Mouse (Mus musculus): ENCODE measurements around the gene Pola1.
"Not testable (repeated sequence)": the region's sequence is repeated elsewhere in the genome, so short reads cannot be mapped to it uniquely, and the experiment has no call there.

Gene Pola1

DNA sequence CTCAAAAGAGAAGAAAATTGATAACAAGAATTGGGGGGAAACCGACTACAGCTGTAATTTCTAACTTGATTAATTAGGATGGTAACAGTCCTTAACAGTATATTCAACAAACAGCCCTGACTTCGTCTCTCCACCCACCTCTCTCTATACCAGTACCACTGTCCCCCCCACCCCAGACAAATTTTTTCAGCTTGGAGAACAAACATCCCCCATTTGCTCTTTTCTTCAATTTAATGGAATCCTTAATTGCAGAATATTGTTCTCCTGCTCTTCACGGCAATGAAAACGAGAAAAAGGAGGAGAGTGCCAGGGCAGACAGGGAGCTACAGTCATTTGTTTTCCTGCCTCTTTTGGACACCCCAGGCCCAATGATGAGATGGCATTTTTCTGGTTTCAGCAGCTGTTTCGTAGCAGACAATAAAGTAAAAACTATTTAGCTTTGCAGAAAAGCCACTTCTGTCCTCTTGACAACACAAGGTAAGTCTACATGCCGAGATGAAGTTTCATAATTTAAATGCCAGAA, 202.2 kb downstream of the Pola1 start:
- no peak for DNase-seq (ENCODE audit: low read depth, low spot score)

DNA sequence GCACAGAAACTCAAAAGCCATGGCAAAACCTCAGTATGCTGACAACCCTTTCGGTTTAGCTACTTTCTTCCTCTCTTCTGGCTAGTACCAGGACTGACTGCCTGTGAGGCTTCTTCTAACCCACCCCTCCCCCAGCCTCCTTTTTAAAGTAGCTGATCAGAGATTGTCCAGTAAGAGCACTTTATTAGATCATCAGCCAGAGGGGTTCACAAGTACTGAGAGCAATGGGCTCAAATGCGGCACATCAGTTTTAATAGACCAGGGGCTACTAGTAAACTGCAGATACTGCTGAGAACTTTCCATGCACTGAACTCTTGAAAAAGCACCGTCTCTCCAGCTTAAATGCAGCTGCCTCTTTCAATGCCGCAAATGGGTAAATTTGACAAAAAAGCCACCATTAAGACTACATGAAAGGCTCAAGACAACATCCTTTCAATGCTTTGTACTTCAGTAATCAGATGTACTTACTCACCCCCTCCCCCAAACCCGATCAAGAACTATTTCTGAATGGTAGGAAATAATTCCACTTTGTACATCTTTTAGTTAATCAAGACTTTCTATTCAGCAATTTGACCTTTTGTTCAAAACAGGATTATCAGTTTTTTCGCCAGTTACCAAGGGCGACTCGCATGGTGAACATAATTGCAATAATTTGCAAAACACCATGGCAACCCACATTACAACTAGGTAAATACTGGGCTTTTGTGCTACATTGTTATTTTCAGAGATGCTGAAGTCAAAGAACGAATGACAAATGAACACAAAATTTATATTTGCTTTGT, 202.8 kb downstream of the Pola1 start:
- DNase-seq (ENCODE audit: low read depth, low spot score) = no peak

DNA sequence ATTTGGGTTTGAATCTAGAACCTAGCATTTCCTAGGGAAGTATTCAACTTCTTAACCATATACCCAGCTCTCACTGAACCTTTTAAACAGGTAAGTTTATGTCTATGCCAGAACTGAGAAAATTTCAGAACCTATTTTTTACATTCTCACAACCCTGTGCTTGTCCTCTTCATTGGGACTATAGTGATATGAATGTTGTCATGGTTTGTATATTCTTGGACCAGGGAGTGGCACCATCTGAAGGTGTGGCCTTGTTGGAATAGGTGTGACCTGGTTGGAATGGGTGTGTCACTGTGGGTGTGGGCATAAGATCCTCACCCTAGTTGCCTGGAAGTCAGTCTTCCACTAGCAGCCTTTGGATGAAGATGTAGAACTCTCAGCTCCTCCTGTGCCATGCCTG, 231.1 kb downstream of the Pola1 start:
- not testable (repeated sequence) for DNase-seq (ENCODE audit: low read depth, low spot score)

DNA sequence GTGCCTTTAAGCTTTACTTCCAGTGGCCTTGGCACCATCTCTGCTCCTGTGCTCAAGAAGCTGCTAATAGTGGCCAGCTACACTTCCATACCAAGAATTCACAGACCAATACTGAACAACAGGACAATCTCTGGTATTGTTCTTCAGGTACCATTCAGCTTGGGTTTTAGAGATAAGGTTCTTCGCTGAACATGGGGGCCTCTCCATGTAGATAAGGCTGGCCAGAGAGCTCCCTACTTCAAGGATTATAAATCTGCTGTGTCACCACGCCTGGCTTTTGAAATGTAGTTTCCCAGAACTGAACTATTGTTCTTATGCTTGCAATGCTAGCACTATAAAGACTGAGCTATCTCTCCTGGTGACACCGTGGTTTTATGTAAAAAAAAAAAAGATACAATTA, 234.9 kb downstream of the Pola1 start:
- no peak for DNase-seq (ENCODE audit: low read depth, low spot score)

DNA sequence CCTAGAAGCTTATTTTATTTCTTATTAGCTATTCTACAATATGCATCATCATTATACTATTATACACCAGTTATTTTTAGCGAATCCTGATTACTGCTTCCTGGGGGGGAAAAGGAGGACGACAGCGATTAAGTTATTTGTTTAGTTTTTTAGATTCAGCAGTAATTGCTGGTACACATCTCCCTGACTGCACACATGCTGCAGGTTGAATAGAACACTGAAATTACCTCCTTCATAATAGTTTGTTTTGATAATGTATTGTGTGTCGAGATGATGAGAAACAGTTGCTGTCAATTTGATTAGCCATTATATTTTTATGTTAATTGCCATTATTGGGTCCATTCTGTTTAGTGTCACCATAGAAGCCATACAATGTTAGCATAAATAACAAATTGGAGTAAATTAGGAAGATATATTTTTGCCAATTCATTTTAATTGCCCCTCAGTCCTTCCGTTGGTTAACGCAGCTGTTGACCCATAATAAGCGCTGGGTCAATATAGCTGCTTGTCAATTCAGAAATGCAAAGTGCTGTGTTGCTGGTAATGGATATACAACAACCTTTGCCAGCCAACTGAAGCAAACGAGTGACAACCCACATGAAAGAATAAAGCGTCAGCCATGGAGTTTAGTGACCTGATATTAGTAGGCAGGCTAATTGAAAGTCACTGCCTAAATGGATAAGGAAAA, 254.5 kb downstream of the Pola1 start:
- no peak for DNase-seq (ENCODE audit: low read depth, low spot score)

DNA sequence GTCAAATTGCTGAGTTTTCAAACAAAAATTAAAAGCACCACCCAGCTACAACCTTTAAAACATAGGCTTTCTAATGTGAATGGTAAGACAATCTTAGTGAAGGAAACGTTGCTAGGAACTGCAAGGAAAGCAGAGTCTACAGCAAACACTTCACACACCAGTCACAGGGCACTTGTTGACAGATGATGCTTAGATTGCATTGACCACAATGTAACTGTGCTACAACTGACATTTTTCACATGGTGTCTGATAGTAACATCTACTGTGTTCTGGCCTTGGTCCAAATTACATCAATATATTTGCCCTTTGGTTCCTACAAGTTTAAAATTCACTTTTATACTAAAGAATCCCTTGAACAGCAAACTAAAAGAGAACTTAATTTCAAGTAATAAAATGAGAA, 258.5 kb downstream of the Pola1 start:
- no peak for DNase-seq (ENCODE audit: low read depth, low spot score)

DNA sequence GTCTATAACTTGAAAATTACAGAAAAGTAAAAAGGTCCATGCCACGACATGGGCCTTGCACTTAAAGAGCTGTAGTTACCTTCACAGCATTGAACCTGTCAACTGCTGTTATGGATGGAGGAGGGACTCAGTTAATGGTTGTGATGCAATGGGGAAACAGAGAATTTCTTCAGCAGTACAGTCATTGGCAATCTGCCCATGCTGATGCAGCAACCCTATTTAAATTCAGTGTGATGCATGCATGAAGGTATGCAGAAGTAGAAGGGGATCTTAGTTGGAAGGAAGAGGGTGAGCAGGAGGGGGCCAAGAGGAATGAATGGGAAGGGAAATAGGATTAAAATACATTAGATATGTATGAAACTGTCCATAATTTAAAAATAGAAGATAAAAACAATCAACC, 262.2 kb downstream of the Pola1 start:
- DNase-seq (ENCODE audit: low read depth, low spot score) = no peak

DNA sequence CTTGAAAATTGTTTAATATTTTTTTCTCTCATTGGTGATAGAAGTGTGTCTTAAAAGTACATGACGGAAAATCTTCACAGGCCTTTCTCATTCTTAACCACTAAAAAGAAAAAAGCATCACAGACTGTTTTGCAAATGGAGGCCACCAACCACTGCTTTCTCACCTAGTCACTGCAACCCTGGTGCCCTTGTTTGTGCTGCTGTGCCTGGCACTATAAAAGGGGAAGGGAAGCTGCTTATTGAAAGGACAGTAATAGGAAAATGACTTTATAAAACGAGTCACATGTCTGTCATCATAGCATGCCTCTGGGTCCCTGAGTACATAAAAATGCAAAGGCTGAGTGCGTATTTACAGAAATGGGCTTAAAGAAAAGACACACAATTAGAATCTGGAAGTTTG, 263.7 kb downstream of the Pola1 start:
- DNase-seq (ENCODE audit: low read depth, low spot score) = no peak

DNA sequence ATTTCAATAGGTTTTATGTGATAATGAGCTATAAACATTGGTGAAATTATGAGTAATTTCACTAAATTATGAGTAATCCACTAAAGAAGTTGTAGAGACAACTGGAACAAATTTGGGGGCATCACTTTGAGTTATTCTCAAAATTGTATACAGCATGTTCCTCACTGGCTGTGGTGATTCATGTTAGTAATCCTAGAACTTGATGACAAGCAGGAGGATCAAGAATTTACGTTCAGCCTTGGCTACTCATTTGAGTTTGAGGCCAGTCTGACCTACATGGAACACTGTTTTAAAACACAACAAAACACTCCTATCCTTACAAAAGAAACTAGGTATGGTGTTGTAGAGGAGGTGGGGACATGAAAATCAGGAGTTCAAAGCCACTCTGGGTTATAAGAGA, 310.6 kb downstream of the Pola1 start:
- DNase-seq (ENCODE audit: low read depth, low spot score) = no peak

DNA sequence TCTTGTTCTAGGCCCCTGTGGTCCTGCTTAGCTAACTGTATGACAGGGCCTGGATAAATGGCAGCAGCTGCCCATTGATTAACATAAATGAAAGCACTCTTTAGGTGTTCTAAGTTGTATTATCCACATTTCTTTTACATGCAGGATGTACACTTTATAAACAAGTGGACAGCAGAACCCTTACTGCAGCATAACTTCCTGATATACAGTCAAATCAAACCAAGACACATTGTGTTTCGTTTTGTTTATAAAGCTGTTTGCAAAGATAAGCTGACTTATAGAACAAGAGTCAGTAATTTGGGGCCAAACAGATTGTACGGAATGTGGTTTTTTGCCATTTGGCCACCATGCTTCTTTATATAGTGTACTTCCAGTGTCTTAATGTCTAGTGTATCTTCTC, 312.0 kb downstream of the Pola1 start:
- no peak for DNase-seq (ENCODE audit: low read depth, low spot score)

DNA sequence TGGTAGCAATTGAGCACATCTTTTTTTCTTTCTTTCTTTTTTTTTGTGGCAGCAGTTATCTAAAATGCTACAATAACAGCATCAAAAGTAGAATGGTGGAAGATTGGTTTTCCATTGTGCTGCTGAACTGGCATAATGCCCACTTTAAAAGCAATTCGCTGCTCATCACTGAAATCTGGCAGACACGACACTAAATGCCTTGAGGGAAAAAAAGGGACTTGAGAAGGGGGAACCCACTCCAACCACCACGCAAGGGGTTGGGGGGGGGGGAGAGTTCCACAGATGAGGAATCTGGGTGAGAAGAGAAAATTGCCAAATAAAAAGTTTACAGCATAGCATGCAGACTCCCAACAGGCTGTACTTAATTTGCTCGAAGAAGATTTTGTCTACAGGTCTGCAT, 314.4 kb downstream of the Pola1 start:
- DNase-seq (ENCODE audit: low read depth, low spot score) = no peak

DNA sequence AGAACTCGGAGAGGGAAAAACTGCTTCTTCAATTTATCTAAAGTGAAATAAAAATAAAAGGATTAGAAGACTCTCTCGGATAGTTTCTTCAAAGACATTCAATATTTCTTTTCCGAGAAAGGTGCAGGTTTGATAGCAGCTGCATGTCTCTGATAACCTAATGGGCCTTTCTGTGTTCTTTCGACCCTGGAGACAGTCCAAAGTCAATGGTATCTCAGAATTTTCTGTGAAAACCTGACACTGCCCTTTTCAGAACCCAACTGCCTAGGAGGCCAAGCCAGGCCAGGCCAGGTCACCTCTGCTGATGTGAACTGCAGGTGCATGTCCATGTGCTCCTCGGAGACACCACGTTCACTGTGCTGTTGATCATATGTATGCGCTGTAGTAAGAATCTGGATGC, 326.2 kb downstream of the Pola1 start:
- no peak for DNase-seq (ENCODE audit: low read depth, low spot score)

DNA sequence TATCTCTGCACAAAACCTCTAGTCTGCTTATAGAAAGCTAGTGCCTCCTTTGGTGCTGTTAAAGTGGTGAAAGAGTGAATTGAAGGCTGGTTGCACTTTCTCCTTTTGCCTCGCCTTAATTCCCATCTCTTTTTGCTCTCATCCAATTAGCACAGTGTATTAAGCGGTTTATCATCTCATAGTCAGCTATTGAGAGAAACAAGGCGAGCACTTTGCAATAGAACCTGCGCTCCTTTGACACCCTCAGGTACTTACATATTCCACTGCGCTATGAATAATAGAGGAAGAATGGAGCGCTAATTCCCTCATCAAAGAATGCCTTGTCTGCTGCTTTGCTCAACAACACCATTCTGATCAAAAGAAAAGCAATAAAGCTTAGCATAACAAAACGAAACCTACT, 330.2 kb downstream of the Pola1 start:
- DNase-seq (ENCODE audit: low read depth, low spot score) = no peak

DNA sequence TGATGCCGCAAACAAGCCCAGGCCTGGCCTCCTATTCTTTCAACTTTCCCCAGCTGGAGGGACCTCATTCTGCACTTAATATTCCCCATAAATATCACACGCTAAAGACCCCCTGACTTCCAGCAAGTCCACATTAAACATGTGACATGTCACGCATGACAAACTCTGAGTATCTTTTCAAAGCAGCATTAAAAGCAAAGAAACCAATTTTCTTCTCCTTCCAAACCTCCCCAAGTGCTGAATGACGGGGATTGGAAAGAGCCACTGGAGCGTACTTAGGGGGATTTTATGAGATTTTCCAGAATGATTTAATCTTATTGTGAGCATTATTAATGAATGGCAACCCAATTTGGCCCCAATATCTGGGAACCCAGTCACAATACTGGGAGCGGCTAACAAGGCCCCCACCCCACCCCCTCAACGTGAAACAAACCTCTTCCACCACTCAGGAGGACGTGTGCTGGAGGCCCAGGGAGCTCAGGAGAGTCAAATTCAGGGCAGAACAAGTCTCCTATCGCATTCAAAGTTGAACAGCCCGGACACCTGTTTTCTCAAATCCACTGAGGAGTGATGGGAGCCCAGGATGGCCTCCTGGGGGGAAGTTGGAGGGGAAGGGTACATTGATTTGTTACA, 331.7 kb downstream of the Pola1 start:
- DNase-seq (ENCODE audit: low read depth, low spot score) = no peak

DNA sequence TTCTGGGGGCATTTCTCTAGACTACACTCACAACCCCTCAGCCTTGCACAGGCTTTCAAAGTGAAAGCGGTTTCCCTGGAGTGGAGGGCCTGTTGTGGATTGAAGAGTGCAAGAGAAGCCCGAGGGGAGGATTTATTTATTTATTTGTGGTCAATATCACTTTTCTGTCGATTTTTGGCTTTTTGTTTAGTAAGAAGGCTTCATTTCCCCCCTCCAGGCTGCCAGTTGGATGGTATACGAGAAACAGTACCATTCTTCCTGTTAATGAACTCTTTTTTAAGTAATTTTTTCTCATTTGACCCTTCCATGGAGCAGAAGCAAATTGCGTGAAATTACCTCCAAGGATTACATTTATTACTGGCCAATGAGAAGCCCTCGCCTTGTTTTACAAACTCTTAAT, 332.2 kb downstream of the Pola1 start:
- no peak for DNase-seq (ENCODE audit: low read depth, low spot score)

DNA sequence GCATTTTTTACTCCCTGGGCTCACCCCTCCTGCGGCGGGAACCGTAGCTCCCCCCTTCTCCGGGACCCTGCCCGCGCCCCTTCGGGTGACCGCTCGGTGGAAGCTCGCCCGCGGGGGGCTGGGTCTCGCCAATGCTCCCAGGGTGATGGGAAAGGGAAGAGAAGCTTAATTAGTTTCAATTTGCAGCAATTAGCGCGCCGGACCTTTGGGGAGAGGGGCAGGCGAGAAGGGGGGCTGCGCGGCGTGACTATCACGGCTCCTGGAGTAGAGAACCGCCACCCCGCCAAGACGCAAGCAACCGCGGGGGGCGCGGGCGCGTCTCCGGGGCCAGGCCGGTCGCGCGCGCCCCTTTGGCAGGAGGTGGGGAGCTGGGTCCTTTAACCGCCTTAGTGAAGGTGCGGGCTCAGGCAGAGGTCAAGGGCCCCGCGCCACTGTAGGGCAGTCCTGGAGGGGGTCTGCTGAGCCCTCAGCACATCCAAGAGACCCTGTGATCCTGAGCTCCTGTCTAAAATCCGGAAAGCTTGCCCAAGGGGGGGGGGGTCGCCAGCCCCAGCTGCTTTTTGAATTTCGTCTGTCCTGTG, 332.8 kb downstream of the Pola1 start:
- no peak for DNase-seq (ENCODE audit: low read depth, low spot score)

DNA sequence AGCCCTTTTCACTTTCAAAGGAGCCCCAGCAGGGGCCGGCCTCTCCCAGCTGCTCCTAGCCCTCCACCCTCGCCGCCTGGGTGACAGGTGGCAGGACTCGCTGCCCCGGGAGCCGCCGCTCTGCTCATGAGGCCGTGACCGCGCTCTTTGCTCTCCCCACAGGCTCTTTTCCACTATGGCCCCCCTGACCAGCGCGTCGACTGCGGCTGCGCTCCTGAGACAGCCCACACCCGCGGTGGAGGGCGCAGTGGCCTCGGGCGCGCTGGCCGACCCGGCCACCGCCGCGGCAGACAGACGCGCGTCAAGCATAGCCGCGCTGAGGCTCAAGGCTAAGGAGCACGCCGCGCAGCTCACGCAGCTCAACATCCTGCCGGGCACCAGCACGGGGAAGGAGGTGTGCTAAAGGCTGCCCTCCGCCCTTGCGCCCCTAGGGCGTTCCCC, 334.9 kb downstream of the Pola1 start:
- DNase-seq (ENCODE audit: low read depth, low spot score) = no peak

DNA sequence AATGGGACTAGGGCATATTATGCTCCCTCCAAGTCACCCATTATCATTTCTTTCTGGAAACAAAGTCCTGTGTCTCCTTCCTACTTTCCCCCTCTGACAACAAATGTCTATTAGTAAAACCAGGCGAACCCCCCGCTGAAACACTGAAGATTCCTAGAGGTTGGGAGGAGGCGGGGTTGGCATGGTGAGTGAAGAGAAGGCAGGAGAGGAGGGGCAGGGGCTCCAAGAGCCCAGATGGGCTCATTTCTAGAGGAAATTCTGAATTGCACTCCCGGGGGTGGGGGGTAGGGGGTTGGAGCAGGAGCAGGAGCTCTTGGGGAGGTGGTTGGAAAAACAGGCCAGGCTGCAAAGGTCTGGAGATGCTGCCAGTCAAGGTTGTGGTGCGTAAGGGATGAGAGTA, 336.1 kb downstream of the Pola1 start:
- DNase-seq (ENCODE audit: low read depth, low spot score) = no peak

DNA sequence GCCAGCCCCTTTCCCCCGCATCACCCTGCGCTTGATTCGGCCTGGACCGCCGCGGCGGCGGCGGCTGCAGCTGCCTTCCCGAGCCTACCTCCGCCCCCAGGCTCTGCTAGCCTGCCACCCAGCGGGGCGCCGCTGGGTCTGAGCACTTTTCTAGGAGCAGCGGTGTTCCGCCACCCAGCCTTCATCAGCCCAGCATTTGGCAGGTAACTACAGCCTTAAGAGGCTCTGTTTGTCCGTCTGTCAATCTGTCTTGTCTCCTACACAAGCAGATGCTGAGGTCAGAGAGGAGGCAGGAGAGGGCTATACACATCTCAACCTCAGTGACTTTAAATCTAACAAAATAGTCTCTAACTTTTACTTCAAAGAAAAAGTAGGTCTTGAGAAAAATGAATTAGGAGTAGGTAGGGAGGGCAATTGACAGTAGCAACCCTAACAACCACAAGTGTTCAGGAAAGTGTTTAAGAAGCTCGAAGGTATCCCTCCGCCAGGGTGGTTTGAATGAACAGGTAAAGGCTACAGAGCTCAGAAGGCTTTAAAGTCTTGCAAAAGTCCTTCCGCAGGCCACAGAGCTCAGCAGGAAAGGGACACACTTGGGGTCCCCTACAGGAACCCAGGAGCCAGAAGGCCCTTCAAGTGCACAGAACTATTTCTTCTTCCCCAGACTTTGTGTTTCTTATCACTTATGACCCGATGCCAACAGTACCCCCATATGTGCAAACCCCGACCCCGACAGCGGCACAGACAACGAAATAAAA, 337.0 kb downstream of the Pola1 start:
- DNase-seq (ENCODE audit: low read depth, low spot score) = no peak

DNA sequence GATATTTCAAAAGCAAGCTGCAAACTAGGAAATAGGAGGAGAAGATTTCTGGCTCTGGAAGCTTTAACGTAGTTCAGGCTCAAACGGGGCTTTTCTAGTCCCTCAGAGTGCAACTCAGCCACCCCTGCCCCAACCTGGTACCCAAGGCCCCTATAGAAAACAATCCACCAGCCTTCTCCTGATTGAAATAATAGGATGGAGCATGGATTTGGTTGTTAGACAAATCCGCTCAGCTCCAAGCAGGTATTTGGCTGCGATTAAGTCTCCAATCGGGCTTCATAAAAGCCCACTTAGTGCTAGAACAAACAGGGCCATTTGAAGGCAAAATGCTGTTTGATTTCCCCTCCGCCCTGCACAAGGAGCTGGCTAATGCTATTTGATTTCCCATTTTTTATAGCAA, 339.9 kb downstream of the Pola1 start:
- DNase-seq (ENCODE audit: low read depth, low spot score) = no peak

DNA sequence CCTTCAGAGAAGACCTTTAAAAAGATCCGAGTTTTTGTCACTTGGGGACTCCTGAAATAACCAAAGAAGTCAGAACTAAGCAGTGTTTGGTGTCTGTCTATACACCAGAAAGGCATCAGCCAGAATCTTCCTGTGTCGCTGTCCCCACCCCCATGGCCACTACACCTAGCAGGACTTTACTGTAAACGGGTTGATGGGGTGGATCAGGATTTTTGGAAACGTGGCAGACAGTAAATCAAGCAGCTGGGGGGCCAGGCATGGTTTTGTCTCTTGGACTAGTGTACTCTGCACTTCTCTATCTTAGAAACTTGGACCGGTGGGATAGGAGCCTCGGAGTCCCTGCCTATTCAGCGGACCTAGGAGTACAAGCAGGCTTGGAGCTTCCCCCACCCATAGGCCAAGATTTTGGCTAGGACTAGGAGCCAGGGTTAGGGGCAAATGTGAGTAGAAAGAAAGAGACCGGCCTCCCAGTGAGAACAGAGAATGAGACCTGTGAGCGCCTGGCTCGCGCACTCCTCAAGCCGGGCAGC, 342.0 kb downstream of the Pola1 start:
- DNase-seq (ENCODE audit: low read depth, low spot score) = no peak
